Mouse (Mus musculus) effector memory CD4-positive, alpha-beta T cell, adult 7 months (primary cell): ENCODE results near the gene Rdh16f1. TPM values are rescaled to one million over a fixed set of nuclear protein-coding genes. Genes with fewer than 3 reads are reported as not detected.

Experiments used
- polyA plus RNA-seq: library from polyadenylated mRNA; unstranded; fragments of 100-300 nt; shearing (Covaris generic); gene quantifications from one replicate; pipeline ENCODE4 v1.2.1, GENCODE M21; 2017

The Rdh16f1 gene
- not detected for polyA plus RNA-seq

DNA sequence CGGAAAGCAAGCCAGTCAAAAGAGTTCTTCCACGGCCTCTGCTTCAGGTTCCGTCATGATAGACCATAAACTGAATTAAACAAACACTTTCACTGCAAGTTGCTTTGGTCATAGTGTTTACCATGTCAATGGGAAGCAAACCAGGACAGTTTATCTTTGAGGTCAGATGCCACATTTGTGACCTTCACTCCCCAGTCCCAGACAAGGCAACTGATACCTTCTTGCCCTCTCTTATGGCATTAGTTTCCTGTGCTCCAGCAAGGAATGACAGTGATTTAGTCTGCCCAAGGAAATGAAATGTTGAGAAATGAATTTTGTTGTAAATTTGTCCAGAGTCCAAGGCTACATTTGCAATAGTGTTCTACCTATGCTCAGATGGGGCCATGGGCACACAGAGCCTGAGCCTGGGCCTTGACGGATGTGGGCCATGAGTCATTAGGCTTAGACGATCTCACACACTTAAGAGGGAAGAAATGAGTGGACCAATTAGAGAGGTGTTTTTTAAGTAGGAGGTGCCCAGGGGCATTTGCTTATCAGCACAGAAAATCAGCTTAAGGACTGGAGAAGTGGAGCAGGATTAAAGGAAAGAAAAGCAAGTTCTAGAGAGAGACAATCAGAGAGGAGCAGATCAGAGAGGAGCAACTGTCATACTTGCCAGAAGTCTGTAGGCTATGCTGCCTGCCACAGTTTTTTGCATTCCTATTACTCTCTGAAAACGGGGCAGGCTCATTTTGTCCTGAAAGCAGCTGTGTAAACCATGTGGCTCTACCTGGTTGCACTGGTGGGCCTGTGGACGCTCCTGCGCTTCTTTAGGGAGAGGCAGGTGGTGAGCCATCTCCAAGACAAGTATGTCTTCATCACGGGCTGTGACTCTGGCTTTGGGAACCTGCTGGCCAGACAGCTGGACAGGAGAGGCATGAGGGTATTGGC is at the start of gene Rdh16f1, which contains the start of gene Rdh1:
TSS of gene Rdh16f1 (plus strand) at position 607 of the 930 bp plus-strand sequence.
TSS of gene Rdh1 (plus strand) at position 541 of the 930 bp plus-strand sequence.

GRCm38 (mm10) chr10:127724178-127724577 is 35.4 kb upstream of the Rdh16f1 start, which contains the start of gene Tac2:
Tac2 (plus strand) TSS chr10:127724478.

DNA sequence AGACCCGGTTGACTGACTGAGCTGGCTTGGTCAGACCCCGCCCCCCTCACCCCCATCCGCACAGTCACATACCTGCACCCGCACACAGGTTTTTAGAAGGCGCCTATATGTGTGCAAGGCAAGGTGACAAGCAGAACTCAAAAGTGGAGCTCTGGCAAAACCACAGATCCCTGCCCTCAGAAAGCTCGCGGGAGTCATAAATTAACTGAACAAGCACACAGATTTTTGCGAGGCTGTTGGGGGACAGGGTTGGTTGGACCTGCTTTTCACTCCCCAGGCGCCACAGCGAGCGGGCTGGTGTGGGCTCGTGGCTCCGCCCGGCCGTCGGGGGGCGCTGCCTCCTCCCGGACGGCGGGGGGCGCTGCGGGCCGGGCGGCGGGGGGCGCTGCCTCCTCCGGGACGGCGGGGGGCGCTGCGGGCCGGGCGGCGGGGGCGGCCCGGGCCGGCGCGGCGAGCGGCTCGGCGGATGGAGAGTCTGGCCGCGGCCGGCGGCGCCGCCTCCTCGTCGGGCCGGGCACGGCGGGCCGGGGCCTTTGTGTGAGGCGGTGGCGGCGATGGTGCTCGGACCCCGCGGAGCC is 20.4 kb upstream of the Rdh16f1 start, which contains the start of gene Zbtb39:
TSS of gene Zbtb39 (plus strand) at position 456 of the 578 bp plus-strand sequence.

DNA sequence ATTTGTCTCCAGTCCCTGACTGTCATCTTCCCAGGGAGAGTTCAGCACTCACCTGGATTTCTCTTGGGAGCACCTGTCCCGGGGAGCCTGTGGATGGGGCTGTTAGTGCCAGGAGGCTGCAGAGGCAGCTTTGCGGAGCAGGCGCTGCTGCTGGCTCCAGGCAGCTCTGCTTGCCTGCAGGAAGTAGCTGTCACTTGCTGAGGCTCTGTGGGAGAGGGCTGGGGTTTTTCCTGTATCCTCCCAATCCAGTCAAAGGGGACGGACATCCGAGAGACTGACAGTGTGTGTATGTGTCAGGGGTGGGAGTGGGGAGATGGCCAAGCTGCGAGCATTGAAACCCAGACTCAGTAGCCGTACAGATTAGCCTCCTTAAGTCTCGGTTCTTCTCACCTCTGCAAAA is 8.0 kb upstream of the Rdh16f1 start, which contains the start of gene Gpr182:
TSS of gene Gpr182 (minus strand) at position 185 of the 400 bp plus-strand sequence.

GRCm38 (mm10) chr10:127776011-127776410 is 16.4 kb downstream of the Rdh16f1 start, which contains the start of gene Rdh9:
Rdh9 (plus strand) TSS chr10:127776386.

GRCm38 (mm10) chr10:127800891-127801290 is 41.3 kb downstream of the Rdh16f1 start, which contains the start of gene Rdh16:
Rdh16 (plus strand) TSS chr10:127801152.

Other genes starting within 250 kb of the Rdh16f1 start
- gene Ndufa4l2, start 244.8 kb upstream of the Rdh16f1 start, polyA plus RNA-seq = not detected
- gene Shmt2, start 237.3 kb upstream of the Rdh16f1 start, polyA plus RNA-seq = 63.9 TPM
- gene Nxph4, start 225.2 kb upstream of the Rdh16f1 start, polyA plus RNA-seq = not detected
- 1.8 TPM for gene Lrp1, start 138.6 kb upstream of the Rdh16f1 start, polyA plus RNA-seq
- 259 TPM for gene Stat6, start 116.8 kb upstream of the Rdh16f1 start, polyA plus RNA-seq
- 9.7 TPM for gene Nemp1, start 92.9 kb upstream of the Rdh16f1 start, polyA plus RNA-seq
- 29.2 TPM for gene Nab2, start 91.2 kb upstream of the Rdh16f1 start, polyA plus RNA-seq
- gene Myo1a, start 54.6 kb upstream of the Rdh16f1 start, polyA plus RNA-seq = 0.40 TPM
- gene Tac2, start 35.3 kb upstream of the Rdh16f1 start, polyA plus RNA-seq = not detected
- 0.44 TPM for gene Zbtb39, start 20.2 kb upstream of the Rdh16f1 start, polyA plus RNA-seq
- not detected for gene Gpr182, start 8.1 kb upstream of the Rdh16f1 start, polyA plus RNA-seq
- 0.18 TPM for gene Rdh1, start 66 bp upstream of the Rdh16f1 start, polyA plus RNA-seq
- gene Rdh9, start 16.6 kb downstream of the Rdh16f1 start, polyA plus RNA-seq = 0.57 TPM
- 0.26 TPM for gene Rdh16, start 41.4 kb downstream of the Rdh16f1 start, polyA plus RNA-seq
- gene Rdh19, start 90.1 kb downstream of the Rdh16f1 start, polyA plus RNA-seq = not detected
- gene Rdh16f2, start 106.7 kb downstream of the Rdh16f1 start, polyA plus RNA-seq = not detected
- gene Rdh7, start 129.0 kb downstream of the Rdh16f1 start, polyA plus RNA-seq = 0.40 TPM
- gene Sdr9c7, start 138.7 kb downstream of the Rdh16f1 start, polyA plus RNA-seq = not detected
- not detected for gene Hsd17b6, start 247.8 kb downstream of the Rdh16f1 start, polyA plus RNA-seq